Mouse (Mus musculus): ENCODE results near the gene Aven.

DNA sequence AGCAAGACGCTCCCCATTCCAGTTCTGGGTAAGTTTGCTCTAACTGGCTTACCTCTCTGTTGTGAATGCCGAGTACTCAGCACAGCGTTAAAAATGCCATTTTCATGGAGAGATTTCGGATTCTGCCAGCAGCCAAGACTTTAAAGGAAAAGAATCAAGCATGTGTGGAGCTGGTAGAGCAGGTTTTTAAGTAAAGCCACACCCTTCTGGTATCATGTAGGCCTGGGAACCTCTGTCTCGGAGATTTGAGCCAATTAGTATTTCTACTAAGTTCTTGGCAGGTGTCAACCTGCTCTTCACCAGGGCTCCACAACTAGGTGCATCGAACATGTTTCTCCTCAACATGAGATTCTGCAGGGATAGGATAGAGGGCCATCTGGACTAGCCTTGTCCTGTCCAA lies 16.2 kb upstream of the Aven start:
- TF ChIP-seq MAFK (IDR thresholded peaks at IDR 0.05; ENCODE audit: insufficient read depth, low read depth, low read length) (no peak), ZC3H11A (IDR thresholded peaks at IDR 0.05; ENCODE audit: borderline replicate concordance, low read depth, low read length) (no peak), CHD2 (IDR thresholded peaks at IDR 0.05; ENCODE audit: low read depth, low read length) (no peak)

Measured in ES-E14 (cell line).